Mouse (Mus musculus): ENCODE data around the gene Vps16.

The Vps16 gene

GRCm38 (mm10) chr2:130423397-130424125, 578 bp upstream of the Vps16 start:
- DNase-seq, result peak; percentile 84

DNA sequence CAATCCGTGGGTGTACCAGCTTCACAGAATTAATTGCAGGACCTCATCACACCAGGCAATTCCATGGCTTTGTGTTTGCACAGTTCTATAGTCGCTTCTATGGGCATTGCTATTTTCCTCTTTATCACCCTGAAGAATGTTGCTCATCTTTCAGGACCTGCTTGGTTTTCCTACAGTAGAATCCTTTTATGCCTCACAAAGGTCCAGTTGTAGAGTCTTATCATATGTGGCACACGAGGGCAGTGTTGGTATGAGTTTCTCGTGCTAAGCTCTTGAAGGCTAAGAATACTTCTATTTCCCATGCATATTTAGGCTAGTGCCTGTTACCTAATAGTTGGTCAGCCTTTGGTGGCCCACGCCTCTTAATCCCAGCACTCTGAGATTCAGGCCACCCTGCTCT, 973 bp downstream of the Vps16 start:
- DNase-seq, result no peak

DNA sequence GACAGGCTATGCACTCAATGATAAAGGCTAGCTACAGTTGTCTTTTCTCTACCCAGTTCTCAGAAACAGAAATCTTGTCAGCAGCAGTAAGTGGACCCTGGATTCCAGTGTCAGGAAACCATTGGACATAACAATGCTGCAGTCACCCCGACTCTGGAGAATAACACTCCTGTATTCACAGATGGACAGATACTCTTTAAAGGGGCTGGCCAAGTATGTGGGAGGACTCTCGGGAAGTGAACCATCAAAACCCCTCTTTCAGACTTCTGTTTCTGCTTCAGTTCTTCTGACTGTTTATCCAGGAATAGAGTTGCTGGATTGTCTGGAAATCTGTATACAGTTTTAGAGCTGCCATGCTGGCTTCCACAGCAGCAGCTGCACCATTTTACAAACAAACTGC, 5.7 kb downstream of the Vps16 start:
- no peak for DNase-seq

DNA sequence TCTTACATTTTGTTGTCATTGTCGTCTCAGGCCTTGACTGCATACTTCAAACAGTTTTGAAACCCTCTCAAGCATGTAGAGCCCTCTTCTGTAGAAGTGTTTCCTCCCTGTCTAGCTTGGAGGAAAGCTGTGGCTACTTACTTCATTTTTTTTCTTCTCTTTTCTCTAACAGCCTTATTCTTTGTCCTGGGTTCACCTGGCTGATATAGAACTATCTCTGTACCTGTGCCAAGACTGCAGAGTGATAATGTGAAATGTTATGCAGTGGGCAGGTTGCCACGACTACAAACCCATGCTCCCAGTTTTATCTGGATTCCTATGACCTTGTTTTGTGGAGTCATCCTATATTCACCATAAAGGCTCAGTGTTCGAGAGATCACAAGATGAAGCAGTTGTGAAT, 6.3 kb downstream of the Vps16 start:
- DNase-seq, result no peak

GRCm38 (mm10) chr2:130432157-130432556, 8.0 kb downstream of the Vps16 start:
- no peak for DNase-seq

- DNase-seq, result peak; percentile 44
These were observed 9.0 kb downstream of the Vps16 start for GRCm38 (mm10) chr2:130433152-130433551.

DNA sequence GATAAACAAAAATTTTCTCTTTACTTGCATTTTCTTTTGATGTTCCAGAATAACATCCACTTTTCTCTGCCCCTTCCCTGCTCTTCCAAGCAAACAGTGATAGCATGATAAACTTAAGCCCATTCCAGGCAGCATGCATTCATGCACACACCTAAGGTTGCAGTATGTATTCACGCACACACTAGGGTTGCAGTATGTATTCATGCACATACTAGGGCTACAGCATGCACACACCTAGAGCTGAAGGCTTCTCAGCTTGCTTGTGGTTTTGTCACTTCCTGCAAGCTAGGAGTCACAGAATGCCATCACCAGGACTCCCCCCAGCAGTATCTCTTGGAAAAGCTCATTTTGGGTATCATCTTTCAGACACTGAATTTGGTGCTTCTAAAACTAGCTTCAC, 12.6 kb downstream of the Vps16 start:
- no peak for DNase-seq

- DNase-seq, result no peak
These were observed 14.7 kb downstream of the Vps16 start for GRCm38 (mm10) chr2:130438861-130439260.

- DNase-seq, result no peak
These were observed 15.8 kb downstream of the Vps16 start for GRCm38 (mm10) chr2:130439840-130440480.

GRCm38 (mm10) chr2:130442162-130442561, 18.0 kb downstream of the Vps16 start:
- DNase-seq, result no peak

GRCm38 (mm10) chr2:130448449-130448848, 24.3 kb downstream of the Vps16 start:
- DNase-seq, result no peak

GRCm38 (mm10) chr2:130449021-130449793, 25.1 kb downstream of the Vps16 start:
- no peak for DNase-seq

GRCm38 (mm10) chr2:130449794-130450433, 25.8 kb downstream of the Vps16 start, which contains the start of gene Ptpra:
TSS of gene Ptpra (plus strand) at chr2:130450278.
- DNase-seq, result peak; percentile 93

DNA sequence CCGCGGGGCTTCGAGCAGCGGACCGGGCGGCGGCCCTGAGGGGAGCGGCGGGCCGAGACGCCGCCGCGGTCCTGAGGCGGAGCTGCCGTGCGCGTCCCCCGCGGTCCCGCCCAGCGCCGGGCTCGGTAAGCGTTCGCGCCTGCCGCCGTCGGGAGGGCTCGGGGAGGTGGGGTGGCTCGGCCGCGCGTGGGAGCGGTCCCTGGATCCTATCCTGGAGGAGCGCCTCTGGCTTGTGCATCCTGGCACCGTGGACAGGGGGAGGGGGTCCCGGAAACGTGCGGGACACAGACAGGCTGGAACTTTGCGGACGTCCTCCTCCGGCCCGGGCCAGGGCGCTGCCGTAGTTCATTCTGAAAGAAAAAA, 26.3 kb downstream of the Vps16 start:
- no peak for DNase-seq

- DNase-seq, result no peak
These were observed 27.1 kb downstream of the Vps16 start for GRCm38 (mm10) chr2:130451086-130451726.

DNA sequence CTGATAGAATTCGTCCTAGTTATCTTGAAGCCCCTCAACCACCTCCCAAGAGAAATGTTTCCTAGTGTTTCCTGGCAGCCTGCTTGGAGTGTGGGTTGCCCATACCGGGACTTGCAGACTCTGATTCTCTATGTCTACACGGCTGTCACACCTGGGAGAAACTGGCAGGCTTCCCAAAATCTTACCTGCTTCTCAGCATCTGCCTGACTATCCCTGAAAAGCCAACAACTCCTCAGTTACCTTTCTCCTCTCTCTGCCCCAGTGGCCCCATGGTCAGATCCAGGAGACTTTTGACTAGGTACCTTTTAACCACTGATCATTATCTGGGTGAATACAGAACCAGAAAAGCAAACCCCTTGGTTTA, 27.6 kb downstream of the Vps16 start:
- DNase-seq, result no peak

- no peak for DNase-seq
These were observed 28.1 kb downstream of the Vps16 start for GRCm38 (mm10) chr2:130452266-130452665.

DNA sequence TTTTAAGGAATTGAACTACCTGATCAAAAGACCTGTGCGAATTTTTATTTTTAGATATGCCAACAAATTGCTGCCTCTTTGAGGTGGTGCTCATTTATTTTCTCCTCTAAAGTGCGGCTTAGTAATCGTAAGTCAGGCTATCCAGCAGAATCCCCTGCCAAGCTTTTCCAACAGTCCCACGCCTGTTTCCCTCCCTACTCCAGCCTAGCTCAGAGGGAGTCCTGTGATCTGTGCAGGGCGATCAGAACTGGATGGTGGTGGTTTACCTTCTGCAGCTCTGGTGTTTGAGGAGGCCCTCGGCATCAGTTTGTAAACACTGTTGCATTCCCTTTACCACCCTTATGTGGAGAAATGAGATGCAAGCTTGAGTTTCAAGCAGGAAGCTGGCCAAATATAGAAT, 29.3 kb downstream of the Vps16 start:
- DNase-seq, result no peak

DNA sequence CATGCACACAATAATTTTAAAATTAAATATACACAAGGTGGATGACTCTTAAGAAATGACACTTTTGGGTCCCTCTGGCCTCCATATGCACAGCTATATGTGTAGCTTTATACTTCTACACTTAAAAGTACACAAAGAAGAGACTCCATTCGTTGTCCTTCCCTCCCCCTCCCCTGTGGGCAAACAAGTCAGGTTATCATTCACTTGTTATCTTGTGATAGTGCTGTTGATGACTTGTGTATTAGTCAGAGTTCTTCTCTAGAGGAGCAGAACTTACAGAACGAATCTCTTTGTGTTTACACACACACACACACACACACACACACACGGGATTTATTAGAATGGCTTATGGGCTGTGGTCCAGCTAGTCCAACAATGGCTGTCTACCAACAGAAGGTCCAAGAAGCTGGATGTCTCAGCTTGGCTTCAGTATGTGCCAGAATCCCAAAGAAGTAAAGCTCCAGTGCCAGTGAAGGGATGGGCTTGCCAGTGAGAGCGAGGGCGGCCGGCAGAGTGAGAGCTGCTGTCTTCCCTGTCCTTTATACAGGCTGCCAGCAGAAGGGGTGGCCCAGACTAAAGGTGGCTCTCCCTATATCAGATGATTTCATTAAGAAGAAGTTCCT, 30.7 kb downstream of the Vps16 start:
- no peak for DNase-seq

DNA sequence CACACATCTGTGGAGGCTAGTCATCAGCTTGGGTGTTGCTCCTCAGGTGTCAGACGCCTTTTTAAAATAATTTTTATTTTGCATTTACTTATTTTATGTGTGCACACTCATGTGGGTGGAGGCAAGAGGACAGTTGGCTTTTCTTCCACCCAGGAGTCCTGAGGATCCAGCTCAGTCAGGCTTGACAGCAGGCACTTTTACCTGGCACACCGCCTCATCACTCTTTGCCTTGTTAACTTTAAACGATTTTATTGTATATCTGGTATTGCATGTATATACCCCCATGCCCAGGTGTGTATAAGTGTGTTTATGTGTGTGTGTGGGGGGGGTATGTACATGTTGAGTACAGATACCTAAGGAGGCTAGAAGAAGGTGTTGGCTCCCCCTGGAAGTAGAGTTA, 33.7 kb downstream of the Vps16 start:
- DNase-seq, result no peak

DNA sequence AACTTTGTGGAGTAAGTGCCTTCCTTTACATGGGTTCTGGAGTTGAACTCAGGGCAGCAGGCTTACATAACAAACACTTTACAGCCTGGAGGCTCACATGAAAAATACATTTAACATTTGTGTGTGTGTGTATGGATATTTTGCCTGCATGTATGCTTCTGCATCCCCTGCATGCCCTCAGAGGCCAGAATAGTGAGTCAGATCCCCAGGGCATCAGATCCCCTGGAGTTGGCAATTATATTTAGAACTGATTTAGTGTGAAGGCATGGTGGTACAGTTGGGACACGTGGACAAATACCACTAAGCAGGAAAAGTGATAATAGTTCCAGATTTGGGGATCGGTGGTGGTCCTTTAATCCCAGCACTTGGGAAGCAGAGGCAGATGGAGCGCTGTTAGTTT, 35.4 kb downstream of the Vps16 start:
- no peak for DNase-seq

DNA sequence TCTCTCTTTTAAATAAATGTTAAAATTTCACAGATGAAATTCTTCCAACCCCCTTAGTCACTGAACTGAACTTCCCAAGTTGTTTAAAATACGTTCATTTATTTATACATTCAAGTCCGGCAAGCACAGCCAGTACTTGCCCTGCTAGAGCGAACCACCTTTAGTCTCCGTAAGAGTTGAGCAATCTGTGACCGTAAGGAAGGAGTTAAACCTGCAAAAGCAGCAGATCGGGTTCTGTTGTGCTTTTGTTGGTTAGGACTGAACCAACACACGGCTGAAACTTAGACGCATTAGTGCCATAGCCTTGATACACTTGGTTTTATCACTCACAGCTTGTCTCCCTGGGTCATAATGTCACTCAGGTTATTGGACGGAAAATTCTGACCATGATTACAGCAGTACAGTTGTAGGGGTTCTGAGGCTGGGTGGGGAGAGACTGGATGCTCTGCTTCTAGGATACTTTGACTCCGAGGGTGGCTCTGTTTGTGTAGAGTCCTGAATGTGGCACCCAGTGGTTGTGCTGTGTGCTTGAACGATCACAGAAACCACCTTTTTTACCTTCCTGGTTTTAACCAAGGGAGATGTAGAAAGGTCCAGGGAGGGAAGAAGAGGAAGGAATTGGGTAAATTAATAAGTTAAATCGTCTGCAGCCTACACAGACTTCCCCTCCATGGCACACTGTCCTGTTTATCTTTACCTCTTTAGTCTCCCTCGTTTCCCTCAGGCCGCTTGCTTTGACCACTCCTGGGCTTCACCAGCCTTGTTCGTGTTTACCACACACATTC, 37.3 kb downstream of the Vps16 start:
- DNase-seq, result no peak

Measured in thymus, postnatal 25 days (tissue).